Mouse (Mus musculus) intestine, postnatal 0 days (tissue): ENCODE results near the gene Gm10837. TPM values are rescaled to one million over a fixed set of nuclear protein-coding genes. Genes with fewer than 3 reads are reported as not detected.
A peak's percentile ranks its signal among the peaks of the same experiment; 100 is the strongest.

Experiments used
- ATAC-seq: fragments of 200-750 bp; cut with Nextera tagmentation; 2 replicates; pipeline ENCODE4 v1.8.0; 2017; ENCODE audit warnings: mild to moderate bottlenecking, moderate TSS enrichment, moderate library complexity
- H3K27ac ChIP-seq: fragments of 300-500 bp; sonication (generic); 2 replicates; pipeline ENCODE4 v1.5.1; 2014; ENCODE audit warnings: mild to moderate bottlenecking, low read depth, low read length, moderate library complexity
- H3K27me3 ChIP-seq: fragments of 300-500 bp; sonication (generic); replicated peaks from 2 replicates; pipeline ENCODE4 v1.6.1; 2014; ENCODE audit warnings: low read length, mixed read lengths; ENCODE audit not compliant: control insufficient read depth, insufficient read depth
- H3K36me3 ChIP-seq: fragments of 300-500 bp; sonication (generic); 2 replicates; pipeline ENCODE4 v1.6.1; 2014; ENCODE audit warnings: mild to moderate bottlenecking, moderate library complexity; ENCODE audit not compliant: control insufficient read depth, insufficient read depth
- H3K4me1 ChIP-seq: fragments of 300-500 bp; sonication (generic); replicated peaks from 2 replicates; pipeline ENCODE4 v1.6.1; 2014; ENCODE audit warnings: antibody characterized with exemption, low read length, mixed read lengths; ENCODE audit not compliant: control insufficient read depth, insufficient read depth
- H3K4me2 ChIP-seq: fragments of 300-500 bp; sonication (generic); replicated peaks from 2 replicates; pipeline ENCODE4 v1.6.1; 2014; ENCODE audit warnings: low read depth, mild to moderate bottlenecking, moderate library complexity
- H3K4me3 ChIP-seq: fragments of 300-500 bp; sonication (generic); 2 replicates; pipeline ENCODE4 v1.5.1; 2014; ENCODE audit warnings: low read depth, low read length
- H3K9ac ChIP-seq: fragments of 300-500 bp; sonication (generic); 2 replicates; pipeline ENCODE4 v1.6.1; 2014; ENCODE audit warnings: mild to moderate bottlenecking, low read depth, low read length
- H3K9me3 ChIP-seq: fragments of 300-500 bp; sonication (generic); 2 replicates; pipeline ENCODE4 v1.6.1; 2016; ENCODE audit warnings: mixed run types; ENCODE audit not compliant: control insufficient read depth
- CTCF ChIP-seq: sonication (generic); IDR thresholded peaks from 2 replicates; pipeline ENCODE4 v1.5.1; 2016; ENCODE audit warnings: low read depth, mild to moderate bottlenecking, control low read depth, antibody characterized with exemption, moderate library complexity
- WGBS: fragments of 180-500 bp; shearing (Covaris S2); extraction: QIAGEN DNeasy Blood & Tissue Kit; methylation state at CpG from one replicate; pipeline ENCODE4 v1.1.7; 2014; 5-methylcytosine and 5-hydroxymethylcytosine counted together
- polyA plus RNA-seq: library from polyadenylated mRNA; unstranded; fragments of >200 nt; fragmentation: Nextera tagmentation; extraction: Ambion mirVana; gene quantifications from 2 replicates; pipeline ENCODE4 v1.2.1, GENCODE M21; 2015

The Gm10837 gene
- polyA plus RNA-seq, 1 experiment from 2014 or later = not detected

GRCm38 (mm10) chr14:122474891-122475556, 15.4 kb upstream of the Gm10837 start, which contains the start of gene Zic2:
TSS of gene Zic2 (plus strand) at chr14:122475435.
- H3K27me3 ChIP-seq = peaks cover 99% of the 10 kb centered on the region
- H3K27ac ChIP-seq = no peak within 1 kb of the TSS
- peak within 1 kb of the TSS; percentile 66 for H3K4me2 ChIP-seq
- ATAC-seq = peak; percentile 35; the same call in 1 of the 2 replicates
- H3K9ac ChIP-seq = no peak within 1 kb of the TSS
- H3K4me3 ChIP-seq = peak within 1 kb of the TSS; percentile 43
- H3K36me3 ChIP-seq = no peaks in the 10 kb centered on the region
- no peaks in the 10 kb centered on the region for H3K4me1 ChIP-seq
- H3K9me3 ChIP-seq = no peaks in the 10 kb centered on the region
- TF ChIP-seq CTCF = no peak
- 2% methylated on average over 37 of the region's 73 CpGs for WGBS

GRCm38 (mm10) chr14:122475557-122476040, 14.8 kb upstream of the Gm10837 start:
- H3K4me2 ChIP-seq = peak overlapping the region; percentile 66
- H3K9me3 ChIP-seq = no peaks in the 10 kb centered on the region
- no peaks in the 10 kb centered on the region for H3K4me1 ChIP-seq
- ATAC-seq = no peak
- H3K4me3 ChIP-seq = peak overlapping the region; percentile 43
- no peaks in the 10 kb centered on the region for H3K36me3 ChIP-seq
- TF ChIP-seq CTCF = no peak
- H3K27me3 ChIP-seq = peaks cover 99% of the 10 kb centered on the region
- H3K9ac ChIP-seq = no peak overlapping the region
- under 1% methylated on average over 57 of the region's 65 CpGs for WGBS
- no peak overlapping the region for H3K27ac ChIP-seq

GRCm38 (mm10) chr14:122476041-122476821, 14.2 kb upstream of the Gm10837 start:
- H3K36me3 ChIP-seq = no peaks in the 10 kb centered on the region
- ATAC-seq = no peak
- H3K4me3 ChIP-seq = peak overlapping the region; percentile 43
- peaks cover 99% of the 10 kb centered on the region for H3K27me3 ChIP-seq
- no peaks in the 10 kb centered on the region for H3K9me3 ChIP-seq
- under 1% methylated on average over 62 of the region's 62 CpGs for WGBS
- no peak for TF ChIP-seq CTCF
- no peak overlapping the region for H3K27ac ChIP-seq
- no peak overlapping the region for H3K9ac ChIP-seq
- H3K4me2 ChIP-seq = peak overlapping the region; percentile 66
- H3K4me1 ChIP-seq = no peaks in the 10 kb centered on the region

- Histone ChIP-seq H3K4me2 (no peak overlapping the region), H3K4me3 (no peak overlapping the region), H3K9ac (no peak overlapping the region), H3K27me3 (peaks cover 97% of the 10 kb centered on the region), H3K36me3 (no peaks in the 10 kb centered on the region), H3K9me3 (no peaks in the 10 kb centered on the region), H3K27ac (no peak overlapping the region), H3K4me1 (no peaks in the 10 kb centered on the region)
- TF ChIP-seq CTCF = no peak
- 1% methylated on average over 18 of the region's 18 CpGs for WGBS
- ATAC-seq = no peak
Measured at GRCm38 (mm10) chr14:122476822-122477215, 13.6 kb upstream of the Gm10837 start.

DNA sequence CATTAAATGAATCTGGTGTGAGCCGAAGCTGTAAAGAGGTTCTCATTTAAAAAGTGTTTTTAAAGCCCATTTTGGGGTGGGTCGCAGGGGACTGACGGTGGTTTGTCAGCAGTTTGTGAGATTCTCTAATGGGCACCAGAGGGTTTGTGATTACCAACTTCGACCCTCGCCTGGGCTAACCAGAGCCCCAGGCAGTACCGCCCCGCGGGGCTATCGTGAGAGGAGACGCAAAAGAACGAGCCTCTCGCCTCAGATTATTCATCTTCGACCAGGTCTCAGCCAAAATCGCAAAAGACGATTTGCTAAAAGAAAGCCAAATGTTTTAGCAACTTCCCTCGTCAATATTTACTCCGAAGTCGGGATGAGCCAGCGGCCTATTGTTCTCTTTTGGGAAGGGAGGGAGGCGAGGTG, 13.1 kb upstream of the Gm10837 start:
- 4% methylated on average over 20 of the region's 20 CpGs for WGBS
- no peak overlapping the region for H3K9ac ChIP-seq
- no peak overlapping the region for H3K4me3 ChIP-seq
- H3K9me3 ChIP-seq = no peaks in the 10 kb centered on the region
- TF ChIP-seq CTCF = no peak
- no peaks in the 10 kb centered on the region for H3K36me3 ChIP-seq
- H3K4me1 ChIP-seq = no peaks in the 10 kb centered on the region
- H3K4me2 ChIP-seq = no peak overlapping the region
- H3K27ac ChIP-seq = no peak overlapping the region
- ATAC-seq = no peak
- peaks cover 98% of the 10 kb centered on the region for H3K27me3 ChIP-seq

DNA sequence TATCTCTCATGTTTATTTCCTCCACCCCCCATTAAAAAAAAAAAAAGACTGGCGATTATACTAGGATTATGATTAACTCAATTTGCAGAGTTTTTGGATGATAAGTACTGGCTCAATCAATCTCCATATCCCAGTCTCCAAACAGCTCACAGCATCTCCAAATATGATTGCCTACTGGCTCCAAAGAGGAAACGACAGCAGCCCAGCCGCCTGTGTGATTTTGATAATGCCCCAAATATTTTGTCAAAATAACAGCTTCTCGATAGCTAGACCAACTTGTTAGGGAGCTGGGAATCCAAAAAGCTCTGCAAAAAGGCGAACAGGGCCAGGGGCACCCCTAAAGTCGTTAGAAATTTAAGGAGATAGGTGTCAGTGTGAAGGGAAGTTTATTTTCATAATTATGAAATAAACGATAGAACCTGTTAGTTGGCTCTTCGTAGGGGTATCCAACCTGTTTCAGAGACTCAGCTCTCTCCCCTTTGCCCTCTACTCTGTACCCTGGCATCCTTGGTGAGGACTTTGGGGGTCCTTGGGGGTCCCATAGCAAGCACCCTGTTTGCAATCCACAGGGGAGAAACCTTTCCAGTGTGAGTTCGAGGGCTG, 12.3 kb upstream of the Gm10837 start:
- Histone ChIP-seq H3K4me2 (no peak overlapping the region), H3K27me3 (peaks cover 98% of the 10 kb centered on the region), H3K4me1 (no peaks in the 10 kb centered on the region), H3K9me3 (no peaks in the 10 kb centered on the region), H3K27ac (no peak overlapping the region), H3K9ac (no peak overlapping the region), H3K4me3 (peak overlapping the region; percentile 16), H3K36me3 (no peaks in the 10 kb centered on the region)
- no peak for TF ChIP-seq CTCF
- WGBS = 3% methylated on average over 9 of the region's 9 CpGs
- no peak for ATAC-seq
